Mouse (Mus musculus): ENCODE results near the gene Hdgfl2.

Hdgfl2 gene

DNA sequence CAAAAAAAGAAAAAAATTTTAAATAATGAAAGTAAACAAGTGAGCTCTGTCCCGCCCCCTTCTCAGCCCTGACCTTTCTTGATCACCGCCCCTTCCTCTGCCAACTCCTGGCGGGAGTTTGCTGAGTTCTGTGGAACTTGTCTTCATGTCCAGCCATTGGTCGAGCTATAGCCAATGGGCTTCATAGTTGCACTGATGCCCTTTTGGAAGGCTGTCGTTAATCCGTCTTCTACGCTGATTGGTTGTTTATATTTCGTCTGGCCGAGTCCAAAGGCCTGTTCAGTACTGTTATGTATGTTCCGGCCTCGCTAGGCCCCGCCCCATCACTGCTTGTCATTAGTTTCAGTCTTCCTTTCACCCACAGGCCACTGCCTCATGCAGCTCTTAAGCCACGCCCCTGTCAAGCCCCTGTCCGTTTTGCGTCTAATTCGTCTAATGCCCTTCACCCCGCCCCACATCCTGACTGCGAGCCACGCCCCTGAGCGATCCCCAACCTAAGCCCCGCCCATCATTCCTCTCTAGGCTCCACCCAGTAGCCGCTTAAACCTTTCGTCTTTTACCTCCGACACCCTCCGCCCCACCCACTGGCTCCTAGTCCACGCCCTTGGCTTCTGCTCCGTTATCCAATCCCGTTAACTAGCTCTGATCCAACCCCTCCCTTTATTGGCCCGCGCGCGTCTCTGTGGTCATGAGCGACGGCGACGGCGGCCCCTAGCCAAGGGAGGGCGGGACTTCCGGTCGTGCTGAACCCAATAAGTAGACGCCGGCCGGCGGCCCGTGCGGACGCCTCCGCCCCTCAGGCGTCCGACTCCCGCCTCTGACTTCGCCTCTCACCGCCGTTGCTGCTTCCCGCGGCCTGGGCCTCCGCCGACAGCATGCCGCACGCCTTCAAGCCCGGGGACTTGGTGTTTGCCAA, at the start of gene Hdgfl2:
Gene Hdgfl2, plus strand, starts transcription at position 755 of the 916 bp plus-strand sequence.
- peak; percentile 100 for DNase-seq (ENCODE audit: extremely low read depth, insufficient read length, low spot score)

- DNase-seq (ENCODE audit: extremely low read depth, insufficient read length, low spot score), result no peak
These were observed 49.1 kb upstream of the Hdgfl2 start for GRCm38 (mm10) chr17:56030238-56030870.

GRCm38 (mm10) chr17:56030919-56031318, 48.5 kb upstream of the Hdgfl2 start:
- peak; percentile 71 for DNase-seq (ENCODE audit: extremely low read depth, insufficient read length, low spot score)

GRCm38 (mm10) chr17:56031431-56031830, 48.0 kb upstream of the Hdgfl2 start:
- no peak for DNase-seq (ENCODE audit: extremely low read depth, insufficient read length, low spot score)

GRCm38 (mm10) chr17:56032127-56032733, 47.2 kb upstream of the Hdgfl2 start:
- no peak for DNase-seq (ENCODE audit: extremely low read depth, insufficient read length, low spot score)

GRCm38 (mm10) chr17:56032831-56033230, 46.6 kb upstream of the Hdgfl2 start:
- DNase-seq (ENCODE audit: extremely low read depth, insufficient read length, low spot score), result no peak

- no peak for DNase-seq (ENCODE audit: extremely low read depth, insufficient read length, low spot score)
These were observed 45.3 kb upstream of the Hdgfl2 start for GRCm38 (mm10) chr17:56034040-56034725.

DNA sequence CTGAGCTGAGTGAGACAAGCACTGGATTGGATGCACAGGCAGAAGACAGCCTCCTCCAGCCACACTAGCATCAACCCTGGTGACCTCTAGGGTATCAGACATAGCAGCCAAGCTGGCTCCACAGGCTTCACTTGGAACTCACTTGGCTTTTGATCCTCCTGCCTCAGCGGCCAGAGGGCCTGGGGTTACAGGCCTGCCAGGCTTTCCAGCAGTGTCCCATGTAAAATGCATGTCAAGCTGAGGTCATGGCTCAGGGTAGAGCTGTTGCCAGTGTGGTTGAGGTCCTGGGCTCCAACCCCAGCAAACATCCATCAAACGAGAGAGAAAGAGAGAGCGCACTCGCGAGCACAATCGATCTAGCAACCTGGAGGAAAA, 44.7 kb upstream of the Hdgfl2 start:
- DNase-seq (ENCODE audit: extremely low read depth, insufficient read length, low spot score), result no peak

- DNase-seq (ENCODE audit: extremely low read depth, insufficient read length, low spot score), result no peak
These were observed 44.2 kb upstream of the Hdgfl2 start for GRCm38 (mm10) chr17:56035216-56035615.

DNA sequence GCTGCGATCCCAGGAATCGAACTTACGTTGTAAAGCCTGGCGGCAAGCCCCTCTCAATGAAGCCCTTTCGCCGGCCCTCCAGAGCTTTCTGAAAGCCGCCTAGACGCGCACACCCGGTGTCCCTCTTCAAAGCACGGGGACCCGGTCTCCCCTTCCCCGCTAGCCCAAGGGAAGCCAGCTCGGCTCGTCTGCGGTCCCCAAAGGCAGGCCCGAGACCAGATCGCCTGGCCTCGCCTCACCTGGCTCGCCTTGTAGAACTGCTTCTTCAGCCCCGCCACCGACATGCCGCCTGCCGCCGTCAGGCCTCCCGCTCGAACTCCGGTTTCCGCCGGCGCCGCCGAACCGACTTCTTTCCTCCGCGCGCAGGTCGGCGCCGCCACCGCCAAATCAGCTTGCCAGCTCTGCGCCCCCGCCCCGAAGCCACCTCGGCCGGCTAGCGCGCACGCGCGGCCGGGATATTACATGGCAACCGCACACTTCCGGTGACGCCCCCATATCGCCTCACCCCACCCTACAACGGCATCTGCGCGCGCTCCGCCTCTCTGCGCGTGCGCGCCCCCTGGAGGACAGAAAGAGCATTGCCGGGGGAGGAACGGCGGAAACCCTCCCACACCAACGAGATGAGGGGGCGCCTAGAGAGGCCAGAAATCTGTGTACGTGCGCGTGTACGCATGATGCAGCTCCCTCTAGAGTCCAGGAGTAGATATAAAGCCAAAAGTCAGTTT, 43.1 kb upstream of the Hdgfl2 start, which contains the start of gene Sh3gl1:
Gene Sh3gl1, minus strand, starts transcription at position 460 of the 725 bp plus-strand sequence.
- peak; percentile 98 for DNase-seq (ENCODE audit: extremely low read depth, insufficient read length, low spot score)

- no peak for DNase-seq (ENCODE audit: extremely low read depth, insufficient read length, low spot score)
These were observed 42.5 kb upstream of the Hdgfl2 start for GRCm38 (mm10) chr17:56036901-56037287.

- no peak for DNase-seq (ENCODE audit: extremely low read depth, insufficient read length, low spot score)
These were observed 40.7 kb upstream of the Hdgfl2 start for GRCm38 (mm10) chr17:56038583-56039261.

DNA sequence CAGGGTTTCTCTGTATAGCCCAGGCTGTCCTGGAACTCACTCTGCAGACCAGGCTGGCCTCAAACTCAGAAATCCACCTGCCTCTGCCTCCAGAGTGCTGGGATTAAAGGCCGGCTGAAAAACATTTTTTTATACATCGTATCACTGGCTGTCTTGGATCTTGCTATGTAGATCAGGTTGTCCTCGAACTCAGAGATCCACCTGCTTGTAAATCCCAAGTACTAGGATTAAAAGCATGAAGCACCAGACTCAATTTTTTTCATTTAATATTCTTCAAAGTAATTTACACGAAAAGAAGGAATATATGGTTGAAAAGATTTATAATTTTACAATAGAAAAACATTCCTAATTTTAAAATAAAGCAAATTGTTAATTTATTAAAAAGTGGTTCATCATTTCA, 40.1 kb upstream of the Hdgfl2 start:
- no peak for DNase-seq (ENCODE audit: extremely low read depth, insufficient read length, low spot score)

DNA sequence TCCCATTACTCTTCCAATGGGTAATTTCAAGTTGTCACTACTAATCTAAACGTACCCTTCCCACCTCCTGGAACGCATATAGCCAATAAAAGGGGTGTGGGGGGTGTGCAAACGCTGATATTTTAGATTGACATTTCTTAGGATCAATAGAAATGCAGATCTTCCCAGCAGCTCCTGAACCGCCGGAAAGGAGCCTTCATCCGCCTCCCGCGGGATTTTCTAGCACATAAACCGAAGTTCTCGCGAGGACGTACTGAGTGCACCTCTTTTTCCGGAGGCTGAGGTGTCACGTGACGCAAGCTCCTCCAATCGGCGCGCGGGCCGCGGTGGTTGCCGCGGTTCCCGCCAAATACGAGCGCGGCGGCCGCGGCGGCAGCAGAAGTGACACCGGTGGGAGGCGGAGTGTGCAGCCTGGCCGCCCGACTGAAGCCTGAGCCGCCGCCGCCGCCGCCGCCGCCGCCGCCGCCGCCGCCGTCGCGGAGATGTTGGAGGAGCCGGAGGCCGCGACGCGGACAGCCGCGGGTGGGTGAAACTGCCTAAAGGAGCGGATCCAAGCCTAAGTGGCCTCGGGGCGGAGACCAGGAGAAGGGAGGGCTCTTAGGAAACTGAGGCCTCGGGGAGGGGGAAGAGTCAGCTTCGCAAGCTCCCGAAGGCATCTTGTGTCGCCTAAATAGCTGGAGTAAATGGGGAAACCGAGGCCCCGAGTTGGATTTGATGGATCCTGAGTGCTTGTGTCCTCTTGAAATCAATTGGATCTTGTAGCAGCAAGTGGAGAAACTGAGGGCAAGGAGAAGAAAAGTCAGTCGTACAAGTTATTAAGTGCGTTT, 39.2 kb upstream of the Hdgfl2 start, which contains the start of gene Chaf1a:
Gene Chaf1a, plus strand, starts transcription at position 410 of the 827 bp plus-strand sequence.
- DNase-seq (ENCODE audit: extremely low read depth, insufficient read length, low spot score), result peak; percentile 98

DNA sequence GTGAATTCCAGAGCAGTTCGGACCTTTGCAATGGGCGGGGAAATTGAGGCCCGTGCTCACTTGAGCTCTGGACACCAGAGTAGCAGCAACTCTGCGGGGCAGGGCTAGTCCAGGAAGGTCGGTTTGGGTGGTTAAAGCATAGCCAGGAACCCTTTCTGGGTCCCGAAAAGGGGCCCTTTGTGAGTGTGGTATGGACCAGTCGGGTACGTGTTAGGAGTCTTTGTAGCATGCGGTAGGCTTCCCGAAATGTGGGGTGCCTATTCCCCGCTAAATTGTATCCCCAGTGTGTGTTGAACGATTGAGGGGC, 38.6 kb upstream of the Hdgfl2 start:
- no peak for DNase-seq (ENCODE audit: extremely low read depth, insufficient read length, low spot score)

DNA sequence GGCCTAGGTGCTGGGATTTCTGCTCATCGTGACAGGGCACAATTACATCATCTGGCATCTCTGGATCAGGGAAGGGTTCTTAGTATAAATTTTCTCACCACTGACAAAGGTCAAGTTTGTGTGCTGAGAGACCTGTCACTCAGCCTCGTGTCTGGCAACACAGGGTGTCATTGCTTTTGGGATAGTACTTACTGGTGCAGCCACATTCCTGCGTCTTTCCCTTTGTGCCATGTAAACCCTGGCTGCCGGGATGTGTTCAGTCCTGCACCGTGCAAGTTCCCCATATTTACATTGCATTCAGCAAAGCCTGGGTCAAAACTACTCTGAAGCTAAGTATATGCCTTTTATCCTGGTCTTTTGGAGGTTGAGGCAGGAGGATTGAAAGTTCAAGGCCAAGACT, 28.1 kb upstream of the Hdgfl2 start:
- DNase-seq (ENCODE audit: extremely low read depth, insufficient read length, low spot score), result no peak

DNA sequence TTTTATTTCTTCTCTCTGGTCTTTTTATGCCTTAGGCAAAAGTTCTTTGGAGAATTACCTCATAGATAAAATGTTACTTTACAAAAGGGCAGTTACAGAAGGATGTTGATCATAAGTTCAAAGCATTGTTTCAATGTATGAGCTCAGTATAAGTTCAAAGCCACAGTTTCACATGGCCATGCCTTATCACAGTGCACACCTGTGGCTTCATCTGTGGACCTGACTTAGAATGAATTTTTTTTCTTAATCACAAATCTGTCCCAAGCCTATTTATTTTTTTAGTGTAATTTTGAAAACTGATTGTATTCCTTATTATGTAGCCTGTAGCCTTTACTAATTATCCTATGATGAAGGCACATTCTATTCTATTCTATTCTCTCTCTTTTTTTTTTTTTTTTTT, 24.5 kb upstream of the Hdgfl2 start:
- no peak for DNase-seq (ENCODE audit: extremely low read depth, insufficient read length, low spot score)

DNA sequence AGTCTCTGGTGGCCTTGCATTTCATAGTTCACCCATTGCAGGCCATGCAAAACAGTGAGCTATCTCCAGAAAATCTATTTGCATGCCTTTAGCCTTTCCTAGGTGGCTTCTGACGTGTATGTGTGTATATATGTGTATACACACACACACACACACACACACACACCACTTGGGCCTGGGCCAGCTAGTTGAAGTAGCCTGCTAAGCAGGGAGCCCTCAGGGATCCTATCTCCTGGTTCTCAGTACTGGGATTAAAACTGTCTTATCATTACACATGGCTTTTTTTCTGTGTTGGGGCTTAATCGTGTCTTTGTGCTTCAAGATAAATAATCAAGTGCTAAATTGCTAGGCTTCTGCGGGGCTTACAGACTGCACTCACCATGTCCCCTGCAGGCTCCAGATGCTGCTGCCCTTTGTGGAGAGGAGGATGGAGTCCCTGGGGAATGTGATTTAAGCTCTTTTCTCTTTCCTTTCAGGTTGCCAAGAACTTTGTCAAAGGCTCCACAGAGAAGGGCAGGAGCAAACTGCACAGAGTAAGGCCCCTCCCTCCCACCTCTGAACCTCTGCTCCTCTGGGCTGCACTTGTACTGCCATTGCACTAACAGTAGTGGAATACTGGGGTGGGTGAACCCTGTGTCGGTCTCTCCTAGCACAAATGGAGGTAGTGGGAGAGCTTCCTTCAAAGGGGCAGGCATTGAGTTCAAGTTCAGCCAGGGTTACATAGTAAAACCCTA, 23.3 kb upstream of the Hdgfl2 start:
- no peak for DNase-seq (ENCODE audit: extremely low read depth, insufficient read length, low spot score)
